Mouse (Mus musculus) neural tube, postnatal 0 days (tissue): ENCODE measurements around the gene Sestd1. TPM values are rescaled to one million over a fixed set of nuclear protein-coding genes. Genes with fewer than 3 reads are reported as not detected.

Experiments
- polyA plus RNA-seq: library from polyadenylated mRNA; unstranded; fragments of >200 nt; fragmentation: Nextera tagmentation; extraction: Ambion mirVana; gene quantifications from 2 replicates; pipeline ENCODE4 v1.2.1, GENCODE M21; 2015

The Sestd1 gene
- 18.9 and 19.4 TPM in 2 replicates for polyA plus RNA-seq

DNA sequence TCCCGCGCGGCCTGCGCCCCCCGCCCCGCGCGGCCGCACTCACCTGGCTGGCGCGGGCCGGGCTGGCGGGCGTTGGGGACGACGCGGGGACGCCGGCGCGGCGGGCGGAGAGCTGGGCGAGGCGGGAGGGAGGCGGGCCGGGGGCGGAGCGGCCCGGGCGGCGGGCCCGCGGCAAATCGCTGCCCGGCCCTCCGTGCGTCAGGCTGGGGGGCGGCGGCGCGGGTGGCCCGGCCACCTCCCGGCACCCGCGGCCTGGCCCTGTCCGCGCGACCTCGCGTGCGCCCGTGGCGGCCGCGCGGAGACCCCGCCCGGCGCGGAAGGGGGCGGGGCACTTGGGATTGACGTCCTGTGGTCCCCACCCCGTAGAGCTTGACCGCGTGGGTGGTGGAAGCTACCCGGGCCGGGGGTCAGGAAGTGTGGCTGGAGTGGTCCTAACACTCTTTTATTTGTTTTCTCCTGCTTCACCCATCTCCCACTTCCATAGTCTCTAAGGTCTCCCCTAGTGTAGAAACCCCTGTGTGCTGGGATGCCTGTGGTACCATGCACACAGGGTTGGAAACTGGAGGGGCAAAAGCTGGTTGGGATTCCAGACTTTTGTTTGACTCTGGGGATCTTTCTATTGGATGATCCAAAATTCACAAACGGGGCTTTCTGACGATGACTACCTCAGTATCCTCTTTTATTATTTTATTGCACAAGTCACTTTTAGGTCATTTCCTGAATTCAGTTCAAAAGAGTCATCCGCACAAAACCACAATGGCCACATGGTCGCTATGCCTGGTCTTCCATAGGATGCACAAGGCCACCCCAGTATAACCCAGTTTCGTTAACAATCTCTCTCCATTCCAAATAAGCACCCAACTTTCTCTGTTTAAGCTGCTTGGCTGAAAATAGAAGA, at the start of gene Sestd1:
Gene Sestd1, minus strand, starts transcription at position 81 of the 898 bp plus-strand sequence.

GRCm38 (mm10) chr2:77170633-77171105, 109.7 kb downstream of the Sestd1 start, which contains the start of gene Ccdc141:
Ccdc141 (minus strand) TSS chr2:77170636.

Other genes with a start within 250 kb of the Sestd1 start
- 11.6 and 13.4 TPM in 2 replicates for gene Ccdc141, start 110.0 kb downstream of the Sestd1 start, polyA plus RNA-seq